Mouse (Mus musculus) midbrain, embryonic 12.5 days (tissue): ENCODE data around the gene Yipf1. TPM values are rescaled to one million over a fixed set of nuclear protein-coding genes. Genes with fewer than 3 reads are reported as not detected.

ENCODE experiments used
- ATAC-seq: fragments of 200-750 bp; cut with Nextera tagmentation; 2 replicates; pipeline ENCODE4 v1.8.0; 2017; ENCODE audit warnings: low read depth, moderate TSS enrichment, moderate library complexity; ENCODE audit not compliant: low FRiP score
- H3K27ac ChIP-seq: fragments of 300-500 bp; sonication (generic); replicated peaks from 2 replicates; pipeline ENCODE4 v1.5.1; 2016; ENCODE audit warnings: mild to moderate bottlenecking
- H3K27me3 ChIP-seq: fragments of 300-500 bp; sonication (generic); 2 replicates; pipeline ENCODE4 v1.6.1; 2016; ENCODE audit warnings: mild to moderate bottlenecking
- H3K36me3 ChIP-seq: fragments of 300-500 bp; sonication (generic); 2 replicates; pipeline ENCODE4 v1.6.1; 2016
- H3K4me1 ChIP-seq: fragments of 300-500 bp; sonication (generic); 2 replicates; pipeline ENCODE4 v1.6.1; 2016
- H3K4me2 ChIP-seq: fragments of 300-500 bp; sonication (generic); replicated peaks from 2 replicates; pipeline ENCODE4 v1.6.1; 2016; ENCODE audit warnings: mild to moderate bottlenecking, moderate library complexity
- H3K4me3 ChIP-seq: fragments of 300-500 bp; sonication (generic); 2 replicates; pipeline ENCODE4 v1.5.1; 2016; ENCODE audit warnings: mild to moderate bottlenecking
- H3K9ac ChIP-seq: fragments of 300-500 bp; sonication (generic); replicated peaks from 2 replicates; pipeline ENCODE4 v1.6.1; 2016; ENCODE audit warnings: mild to moderate bottlenecking, moderate library complexity
- H3K9me3 ChIP-seq: fragments of 300-500 bp; sonication (generic); 2 replicates; pipeline ENCODE4 v1.6.1; 2016; ENCODE audit warnings: mild to moderate bottlenecking
- WGBS: fragments of 180-500 bp; shearing (Covaris S2); methylation state at CpG from one replicate; pipeline ENCODE4 v1.1.7; 2016; 5-methylcytosine and 5-hydroxymethylcytosine counted together
- polyA plus RNA-seq: library from polyadenylated mRNA; unstranded; fragments of >200 nt; fragmentation: Nextera tagmentation; extraction: Ambion mirVana; gene quantifications from 2 replicates; pipeline ENCODE4 v1.2.1, GENCODE M21; 2016

Yipf1 gene
- 39.6 and 41.9 TPM in 2 replicates for polyA plus RNA-seq

GRCm38 (mm10) chr4:107313690-107314478, at the start of gene Yipf1:
Gene Yipf1, plus strand, starts transcription at chr4:107314363.
- Histone ChIP-seq H3K4me1 (peaks cover 17% of the 10 kb centered on the region), H3K27ac (peak within 1 kb of the TSS; percentile 54), H3K4me3 (peak within 1 kb of the TSS; percentile 66), H3K9me3 (no peaks in the 10 kb centered on the region), H3K9ac (peak within 1 kb of the TSS; percentile 58), H3K36me3 (peaks cover 14% of the 10 kb centered on the region; the same call in 1 of the 2 replicates), H3K4me2 (peak within 1 kb of the TSS; percentile 72), H3K27me3 (no peaks in the 10 kb centered on the region)
- ATAC-seq, result peak; percentile 93
- under 1% methylated on average over 29 of the region's 29 CpGs for WGBS

- H3K36me3 ChIP-seq, result no peaks in the 10 kb centered on the region
- peaks cover 7% of the 10 kb centered on the region for H3K4me1 ChIP-seq
- H3K4me3 ChIP-seq, result no peak overlapping the region
- 85% methylated on average over 4 of the region's 4 CpGs for WGBS
- no peak overlapping the region for H3K4me2 ChIP-seq
- no peak overlapping the region for H3K9ac ChIP-seq
- no peaks in the 10 kb centered on the region for H3K9me3 ChIP-seq
- H3K27ac ChIP-seq, result no peak overlapping the region
- H3K27me3 ChIP-seq, result peaks cover 9% of the 10 kb centered on the region; the same call in 1 of the 2 replicates
- ATAC-seq, result no peak
These were observed 40.5 kb upstream of the Yipf1 start for GRCm38 (mm10) chr4:107273683-107274082.

GRCm38 (mm10) chr4:107274511-107274910, 39.7 kb upstream of the Yipf1 start:
- no peaks in the 10 kb centered on the region for H3K9me3 ChIP-seq
- H3K4me2 ChIP-seq, result no peak overlapping the region
- no peaks in the 10 kb centered on the region for H3K36me3 ChIP-seq
- whole genome bisulfite sequencing, result 88% methylated on average over 5 of the region's 5 CpGs
- no peak overlapping the region for H3K4me3 ChIP-seq
- ATAC-seq, result no peak
- H3K27me3 ChIP-seq, result peaks cover 9% of the 10 kb centered on the region; the same call in 1 of the 2 replicates
- peaks cover 10% of the 10 kb centered on the region for H3K4me1 ChIP-seq
- H3K27ac ChIP-seq, result no peak overlapping the region
- H3K9ac ChIP-seq, result no peak overlapping the region

- ATAC-seq, result peak; percentile 69
- no peak overlapping the region for H3K4me3 ChIP-seq
- H3K9ac ChIP-seq, result peak overlapping the region; percentile 20; the same call in 1 of the 2 replicates
- peaks cover 10% of the 10 kb centered on the region for H3K4me1 ChIP-seq
- H3K36me3 ChIP-seq, result peaks cover 6% of the 10 kb centered on the region; the same call in 1 of the 2 replicates
- H3K9me3 ChIP-seq, result no peaks in the 10 kb centered on the region
- peaks cover 23% of the 10 kb centered on the region for H3K27me3 ChIP-seq
- WGBS, result 7% methylated on average over 8 of the region's 8 CpGs
- peak overlapping the region; percentile 46 for H3K27ac ChIP-seq
- peak overlapping the region; percentile 29 for H3K4me2 ChIP-seq
These were observed 35.9 kb upstream of the Yipf1 start for GRCm38 (mm10) chr4:107278188-107278707.

- H3K27ac ChIP-seq, result no peak overlapping the region
These were observed 33.2 kb upstream of the Yipf1 start for GRCm38 (mm10) chr4:107280843-107281475.

GRCm38 (mm10) chr4:107285446-107286200, 28.5 kb upstream of the Yipf1 start:
- Histone ChIP-seq H3K9ac (no peak overlapping the region), H3K27me3 (peaks cover 6% of the 10 kb centered on the region), H3K9me3 (no peaks in the 10 kb centered on the region), H3K36me3 (0 out of 2 replicates have a peak, but pooled peaks cover under 1% of the 10 kb centered on the region), H3K4me2 (no peak overlapping the region), H3K4me1 (no peaks in the 10 kb centered on the region), H3K27ac (no peak overlapping the region), H3K4me3 (no peak overlapping the region)
- WGBS, result 83% methylated on average over 3 of the region's 3 CpGs
- ATAC-seq, result no peak

More at GRCm38 (mm10) chr4:107280843-107281475, 33.2 kb upstream of the Yipf1 start:
- Histone ChIP-seq H3K9me3 (no peaks in the 10 kb centered on the region), H3K4me2 (no peak overlapping the region), H3K4me1 (peaks cover 10% of the 10 kb centered on the region), H3K36me3 (peaks cover 6% of the 10 kb centered on the region; the same call in 1 of the 2 replicates), H3K27me3 (peaks cover 23% of the 10 kb centered on the region), H3K4me3 (no peak overlapping the region), H3K9ac (no peak overlapping the region)
- no peak for ATAC-seq
- WGBS, result 78% methylated on average over 7 of the region's 7 CpGs

- Histone ChIP-seq H3K9ac (no peak overlapping the region), H3K36me3 (no peaks in the 10 kb centered on the region)
These were observed 27.8 kb upstream of the Yipf1 start for GRCm38 (mm10) chr4:107286386-107286785.

GRCm38 (mm10) chr4:107287517-107287916, 26.6 kb upstream of the Yipf1 start:
- no peak overlapping the region for H3K4me2 ChIP-seq
- H3K9ac ChIP-seq, result no peak overlapping the region
- ATAC-seq, result no peak
- no peaks in the 10 kb centered on the region for H3K9me3 ChIP-seq
- H3K4me1 ChIP-seq, result no peaks in the 10 kb centered on the region
- H3K27me3 ChIP-seq, result no peaks in the 10 kb centered on the region; the same call in 1 of the 2 replicates
- H3K36me3 ChIP-seq, result no peaks in the 10 kb centered on the region
- 85% methylated on average over 2 of the region's 2 CpGs for WGBS
- H3K4me3 ChIP-seq, result no peak overlapping the region
- H3K27ac ChIP-seq, result no peak overlapping the region

More at GRCm38 (mm10) chr4:107286386-107286785, 27.8 kb upstream of the Yipf1 start:
- 92% methylated on average over 8 of the region's 8 CpGs for WGBS
- Histone ChIP-seq H3K4me1 (no peaks in the 10 kb centered on the region), H3K27ac (no peak overlapping the region), H3K27me3 (no peaks in the 10 kb centered on the region; the same call in 1 of the 2 replicates), H3K4me2 (no peak overlapping the region), H3K4me3 (no peak overlapping the region), H3K9me3 (no peaks in the 10 kb centered on the region)
- ATAC-seq, result no peak

- H3K9me3 ChIP-seq, result no peaks in the 10 kb centered on the region
- H3K36me3 ChIP-seq, result no peaks in the 10 kb centered on the region
- peaks cover 4% of the 10 kb centered on the region; the same call in 1 of the 2 replicates for H3K27me3 ChIP-seq
- no peak overlapping the region for H3K9ac ChIP-seq
- WGBS, result 85% methylated on average over 7 of the region's 7 CpGs
- H3K4me3 ChIP-seq, result no peak overlapping the region
- no peak for ATAC-seq
- no peaks in the 10 kb centered on the region for H3K4me1 ChIP-seq
- H3K27ac ChIP-seq, result no peak overlapping the region
- H3K4me2 ChIP-seq, result no peak overlapping the region
These were observed 22.4 kb upstream of the Yipf1 start for GRCm38 (mm10) chr4:107291611-107292272.

- Histone ChIP-seq H3K9ac (no peak overlapping the region), H3K4me3 (no peak overlapping the region), H3K36me3 (no peaks in the 10 kb centered on the region), H3K4me2 (no peak overlapping the region), H3K9me3 (no peaks in the 10 kb centered on the region), H3K27ac (no peak overlapping the region), H3K27me3 (peaks cover 4% of the 10 kb centered on the region; the same call in 1 of the 2 replicates), H3K4me1 (no peaks in the 10 kb centered on the region)
- 80% methylated on average over 4 of the region's 4 CpGs for WGBS
- no peak for ATAC-seq
These were observed 21.9 kb upstream of the Yipf1 start for GRCm38 (mm10) chr4:107292273-107292662.

GRCm38 (mm10) chr4:107298071-107298606, 16.0 kb upstream of the Yipf1 start:
- H3K27me3 ChIP-seq, result no peaks in the 10 kb centered on the region
- H3K27ac ChIP-seq, result no peak overlapping the region
- H3K9me3 ChIP-seq, result no peaks in the 10 kb centered on the region
- H3K4me1 ChIP-seq, result no peaks in the 10 kb centered on the region
- ATAC-seq, result no peak
- no peak overlapping the region for H3K4me3 ChIP-seq
- H3K9ac ChIP-seq, result no peak overlapping the region
- 84% methylated on average over 8 of the region's 8 CpGs for WGBS
- H3K4me2 ChIP-seq, result no peak overlapping the region
- H3K36me3 ChIP-seq, result no peaks in the 10 kb centered on the region
